Mouse (Mus musculus) adrenal gland, postnatal 36 days (tissue): ENCODE data around the gene Bola1. TPM values are rescaled to one million over a fixed set of nuclear protein-coding genes. Genes with fewer than 3 reads are reported as not detected.
"Not testable (repeated sequence)": the region's sequence is repeated elsewhere in the genome, so short reads cannot be mapped to it uniquely, and the experiment has no call there.

ENCODE experiments used
- DNase-seq, 2 experiments: peaks; one replicate each; pipeline ENCODE4 v3.0.0; 2021; ENCODE audit warnings: mixed read lengths in 1 of 2
- long read RNA-seq, 2 experiments: library from polyadenylated mRNA; stranded (forward); transcript quantifications; one replicate each; pipeline ENCODE4 v2.0.0; 2021; ENCODE audit warnings: borderline sequencing depth in 2 of 2
- total RNA-seq, 2 experiments: library from RNA; stranded (reverse); gene quantifications; 2 replicates each; pipeline ENCODE4 v1.2.3; 2021

The Bola1 gene
- 10 to 100 TPM; 26.8 to 41.2 TPM for total RNA-seq
- long read RNA-seq, experiment 1, transcript Bola1-201 (2 exons, 729 nt), result major isoform, 56 of 62 reads
- long read RNA-seq, experiment 1, partial matches to known transcripts, result 0 of 62 reads
- long read RNA-seq, experiment 1, other reads (novel, unspliced or antisense), result 6 of 62 reads
- long read RNA-seq, experiment 2, transcript Bola1-201 (2 exons, 729 nt), result major isoform, 22 of 30 reads
- long read RNA-seq, experiment 2, partial matches to known transcripts, result 0 of 30 reads
- long read RNA-seq, experiment 2, other reads (novel, unspliced or antisense), result 8 of 30 reads

GRCm38 (mm10) chr3:96219661-96220130, at the start of gene Bola1, which contains the start of gene Hist2h2ab:
Bola1 (minus strand) TSS chr3:96219709.
Hist2h2ab (plus strand) TSS chr3:96219865.
- DNase-seq, result peak; percentile 72 to 76

GRCm38 (mm10) chr3:96268776-96269378, 49.4 kb upstream of the Bola1 start:
- not testable (repeated sequence) for DNase-seq

DNA sequence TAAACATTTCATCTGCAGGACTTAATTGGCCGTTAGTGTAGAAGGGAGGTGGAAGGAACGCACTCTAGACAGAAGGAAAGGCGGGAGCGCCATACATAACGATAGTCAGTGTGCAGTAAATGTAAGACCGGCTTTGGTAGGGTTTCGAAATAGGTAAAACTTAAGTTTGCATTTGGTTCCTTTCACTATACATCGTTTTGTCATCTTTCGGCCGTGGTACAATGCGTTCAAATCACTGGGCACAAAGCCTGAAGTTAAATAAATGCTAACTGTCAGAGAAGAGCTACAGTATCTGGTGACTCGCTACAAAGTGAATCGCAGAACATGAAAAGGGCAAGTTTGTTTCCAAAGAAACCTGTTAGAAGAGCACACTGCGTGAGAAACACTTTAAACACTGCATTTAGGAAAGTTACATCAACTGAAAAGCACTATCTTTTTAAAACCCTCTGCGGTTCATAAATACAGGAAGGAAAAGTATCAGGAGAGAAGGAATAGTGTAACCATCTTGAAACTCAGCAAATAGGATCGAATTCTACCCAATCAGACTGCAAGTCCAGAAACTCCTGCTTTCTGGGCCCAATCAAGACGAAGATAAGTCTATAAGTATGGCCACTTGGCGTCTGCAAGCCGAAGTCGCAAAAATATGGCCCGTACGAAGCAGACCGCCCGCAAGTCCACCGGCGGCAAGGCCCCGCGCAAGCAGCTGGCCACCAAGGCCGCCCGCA, 48.7 kb upstream of the Bola1 start, which contains the start of gene Hist2h3b:
Hist2h3b (plus strand) TSS at position 604 of the 725 bp plus-strand sequence.
- peak; percentile 80 to 84 for DNase-seq

GRCm38 (mm10) chr3:96267541-96267940, 48.0 kb upstream of the Bola1 start:
- DNase-seq, result no peak

DNA sequence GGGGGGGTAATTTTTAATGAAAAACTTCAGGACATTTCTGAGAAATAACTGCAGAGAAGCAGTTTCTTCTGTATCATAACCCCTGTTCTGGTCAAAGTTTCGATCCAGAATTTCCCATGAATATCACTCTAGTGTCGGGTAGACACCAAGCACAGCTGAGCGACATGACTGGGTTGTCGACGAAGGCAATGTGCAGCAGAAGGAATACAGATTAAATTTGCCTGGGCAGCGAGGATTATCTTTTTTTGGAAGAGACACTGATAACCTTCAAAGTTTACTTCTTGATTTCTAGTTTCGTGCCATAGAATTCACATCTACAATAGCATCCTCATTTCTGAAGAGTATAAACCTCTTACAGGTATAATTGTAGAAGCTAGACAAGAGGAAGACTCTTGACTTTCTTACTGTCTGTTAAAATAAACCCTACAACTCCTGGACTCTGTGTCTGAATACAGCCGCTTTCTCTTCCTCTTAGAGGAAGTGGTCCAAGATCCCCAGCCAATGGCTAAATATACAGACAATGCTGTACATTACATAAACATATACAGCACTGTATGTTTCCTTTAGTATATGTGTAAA, 46.7 kb upstream of the Bola1 start:
- DNase-seq, result no peak

- DNase-seq, result no peak
Observed at GRCm38 (mm10) chr3:96264404-96264949, 45.0 kb upstream of the Bola1 start.

- DNase-seq, result peak; percentile 49 to 59
Observed at GRCm38 (mm10) chr3:96263558-96264403, 44.3 kb upstream of the Bola1 start.

- DNase-seq, result peak; percentile 93
Observed at GRCm38 (mm10) chr3:96262979-96263550, 43.6 kb upstream of the Bola1 start, which contains the start of gene Hist2h4. Hist2h4 (minus strand) TSS chr3:96263311.

DNA sequence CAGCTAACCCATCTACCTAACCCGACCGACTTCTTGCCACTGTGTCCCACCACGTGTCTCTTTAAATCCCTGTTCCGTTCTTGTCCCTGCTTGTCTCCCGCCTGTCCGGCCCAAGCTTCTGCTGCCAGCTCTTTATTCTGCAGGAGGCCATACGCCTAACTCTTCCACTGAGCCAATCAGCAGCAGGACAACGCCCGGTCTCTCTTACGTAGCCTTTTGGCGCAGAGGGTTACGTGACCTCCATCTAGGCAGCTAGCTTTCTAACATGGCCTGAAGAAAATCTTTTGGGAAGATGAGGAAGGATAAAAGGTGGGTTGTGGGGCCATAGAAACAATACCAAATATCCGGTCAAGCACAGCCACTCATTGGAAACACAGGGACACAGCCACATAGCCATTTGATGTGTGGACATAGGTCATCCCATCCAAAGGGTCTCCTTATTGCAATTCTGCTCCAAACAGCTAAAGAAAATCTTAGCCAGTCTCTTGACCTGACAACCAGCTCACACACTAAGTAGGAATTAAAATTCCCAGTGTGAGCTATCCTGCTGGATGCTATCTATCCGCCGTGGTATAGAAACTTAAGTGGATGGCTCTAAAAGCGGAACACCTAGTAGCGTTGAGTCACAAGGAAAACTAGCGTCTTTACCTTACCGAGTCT, 42.8 kb upstream of the Bola1 start:
- peak; percentile 88 to 90 for DNase-seq

- DNase-seq, result no peak
Observed at GRCm38 (mm10) chr3:96261623-96262022, 42.1 kb upstream of the Bola1 start.

GRCm38 (mm10) chr3:96260220-96260619, 40.7 kb upstream of the Bola1 start:
- DNase-seq, result no peak

DNA sequence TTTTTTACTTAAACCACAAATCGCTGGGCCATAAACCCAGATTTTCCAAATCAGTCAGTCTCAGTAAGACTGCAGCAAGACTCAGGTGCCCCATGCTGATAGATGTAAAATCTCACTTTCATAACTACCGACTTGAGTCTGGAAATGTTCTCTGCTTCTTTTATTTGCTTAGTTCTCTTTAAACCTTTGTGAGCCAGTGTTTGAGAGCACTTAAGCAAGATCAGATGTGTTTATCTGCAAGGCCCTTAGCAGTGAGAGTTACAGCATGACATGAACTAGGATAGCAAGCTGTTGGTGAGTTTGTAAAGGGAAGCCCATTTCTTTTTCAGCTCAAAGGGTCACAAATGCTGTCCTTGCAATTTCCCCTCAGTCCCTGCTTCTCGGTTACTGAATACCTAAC, 37.7 kb upstream of the Bola1 start:
- DNase-seq, result no peak

DNA sequence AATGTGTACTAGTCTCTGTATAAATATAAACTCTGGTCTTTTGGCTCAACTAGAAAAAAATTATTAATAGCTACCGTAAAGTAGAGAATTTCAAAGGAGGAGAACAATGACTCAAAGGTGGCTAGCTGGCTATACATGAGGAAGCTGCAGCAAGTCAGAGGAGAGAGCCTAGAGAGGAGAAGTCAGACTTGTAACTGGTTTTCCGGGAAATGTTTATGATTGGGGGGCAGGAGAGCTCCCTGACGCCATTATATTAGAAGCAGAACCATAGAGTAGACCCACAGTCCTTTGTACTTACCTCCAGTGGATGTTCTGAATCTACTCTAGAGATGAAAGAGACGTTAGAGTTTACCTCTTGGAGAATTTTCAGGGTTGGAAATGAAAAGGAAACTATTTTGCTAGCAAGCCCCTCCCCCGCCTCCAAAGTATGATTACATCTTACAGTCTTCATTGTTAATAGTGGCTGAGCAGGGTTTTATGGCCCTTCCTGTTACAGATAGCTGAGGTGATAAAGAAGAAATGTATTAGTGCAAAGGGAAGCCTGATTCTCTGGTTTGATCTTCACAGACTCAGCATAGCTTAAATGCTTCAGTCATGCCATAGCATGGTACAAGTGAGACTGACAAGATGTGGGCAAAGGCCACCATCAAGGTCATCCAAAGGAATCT, 36.6 kb upstream of the Bola1 start:
- DNase-seq, result no peak

DNA sequence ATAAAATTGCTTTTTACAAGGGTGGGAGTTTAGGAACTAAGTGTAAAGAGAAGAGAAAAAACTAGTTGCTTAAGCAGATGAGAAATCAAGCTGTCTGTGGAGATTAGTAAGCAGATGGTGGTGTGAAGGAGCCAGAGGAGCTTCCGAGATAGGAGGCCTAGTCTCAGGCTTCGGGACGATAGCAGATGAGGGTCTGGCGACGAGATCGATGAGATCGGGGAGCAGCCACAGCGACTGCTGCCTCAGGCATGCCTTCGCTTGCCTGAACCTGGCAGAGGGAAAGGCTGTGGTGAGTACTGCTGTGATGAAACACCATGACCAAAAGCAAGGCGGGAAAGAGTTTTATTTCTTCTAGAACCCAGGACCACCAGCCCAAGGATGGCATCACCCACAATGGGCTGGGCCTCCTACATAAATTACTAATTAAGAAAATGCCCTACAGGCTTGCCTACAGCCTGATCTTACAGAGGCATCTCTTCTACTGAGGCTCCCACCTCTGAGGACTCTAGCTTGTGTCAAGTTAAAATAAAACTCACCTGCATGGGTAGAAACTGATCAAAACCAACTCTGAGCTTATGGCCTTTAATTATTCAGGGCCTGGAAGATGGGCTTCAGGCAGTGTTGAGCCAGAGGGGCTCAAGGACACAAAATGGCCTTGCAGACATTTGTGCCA, 35.3 kb upstream of the Bola1 start:
- no peak for DNase-seq

GRCm38 (mm10) chr3:96251787-96252186, 32.3 kb upstream of the Bola1 start:
- DNase-seq, result no peak

GRCm38 (mm10) chr3:96250890-96251289, 31.4 kb upstream of the Bola1 start:
- DNase-seq, result no peak

DNA sequence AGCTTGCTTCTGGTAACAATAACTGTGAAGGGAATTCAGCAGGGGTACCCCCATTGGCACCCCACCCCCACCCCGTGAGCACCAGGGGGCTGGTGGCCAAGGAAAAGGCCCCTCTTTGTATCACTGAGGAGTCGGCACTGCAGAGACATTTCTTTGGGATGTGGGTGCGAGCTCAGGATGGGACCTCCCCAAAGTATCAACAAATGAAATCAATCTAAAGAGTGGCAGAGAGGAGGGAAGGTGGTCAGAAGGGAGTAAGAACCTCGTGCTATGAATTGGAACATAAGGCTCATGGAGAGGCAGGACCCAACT, 29.5 kb upstream of the Bola1 start:
- DNase-seq, result no peak

GRCm38 (mm10) chr3:96248141-96249033, 28.9 kb upstream of the Bola1 start:
- no peak for DNase-seq
